Mouse (Mus musculus): ENCODE results near the gene Ttc7b.

Ttc7b gene

DNA sequence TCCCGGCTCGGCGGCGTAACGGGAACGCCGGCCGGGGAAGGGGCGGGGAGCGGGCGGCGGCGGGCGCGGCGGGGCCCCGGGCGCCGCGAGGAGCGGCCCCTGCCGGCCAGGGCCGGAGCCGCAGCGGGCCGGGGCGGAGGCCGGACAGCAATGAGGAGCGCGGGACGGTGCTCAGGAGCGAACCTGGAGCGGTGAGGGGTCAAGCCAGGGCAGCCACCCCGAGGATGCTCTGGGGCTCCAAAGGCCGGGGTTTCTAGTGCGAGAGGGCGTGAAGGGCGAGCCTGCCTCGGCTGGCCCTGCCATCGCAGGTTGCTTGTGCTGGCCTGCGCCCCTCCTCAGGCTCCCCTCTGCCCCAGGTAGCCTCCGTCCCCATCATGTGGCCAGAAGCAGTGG lies at the start of gene Ttc7b:
Gene Ttc7b, minus strand, starts transcription at position 33 of the 393 bp plus-strand sequence.
- DNase-seq (ENCODE audit: low read depth, low spot score) = no peak

DNA sequence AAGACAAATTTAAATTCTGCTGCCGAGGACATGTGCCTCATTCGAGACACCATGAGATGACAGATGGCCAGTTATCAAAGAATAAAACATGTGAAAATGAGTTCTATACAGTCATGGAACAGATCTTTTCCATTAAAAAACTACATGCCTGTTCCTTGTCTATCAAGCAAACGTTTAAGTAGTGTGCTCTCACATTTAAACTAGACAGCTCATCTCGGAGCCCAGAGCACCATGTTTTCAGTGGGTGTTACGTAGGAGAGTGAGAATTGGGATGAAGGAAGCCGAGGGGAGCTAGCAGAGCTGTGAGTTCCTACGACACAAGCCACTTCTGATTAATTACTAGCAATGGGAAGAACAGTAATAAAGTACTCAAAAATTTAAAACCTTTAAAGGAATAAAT lies 48.2 kb upstream of the Ttc7b start:
- DNase-seq (ENCODE audit: low read depth, low spot score) = no peak

DNA sequence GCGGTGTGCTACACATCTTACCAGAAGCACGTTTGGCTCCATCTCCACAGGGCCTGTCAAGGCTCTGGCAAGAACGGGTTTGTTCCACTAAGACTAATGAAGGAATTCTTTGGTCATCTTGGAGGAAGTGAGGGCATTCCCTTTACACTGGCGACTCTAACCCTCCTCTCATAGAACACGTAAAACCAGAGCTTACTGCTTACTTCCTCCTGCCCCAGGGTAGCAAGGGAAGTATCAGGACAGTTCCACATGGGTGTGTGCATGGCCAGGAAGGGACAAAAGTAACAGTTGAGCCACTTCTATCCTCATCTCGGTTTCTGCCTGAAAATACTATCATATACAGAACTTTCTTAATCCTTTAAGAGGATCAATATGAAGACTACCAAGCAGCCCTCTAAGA lies 47.5 kb upstream of the Ttc7b start:
- no peak for DNase-seq (ENCODE audit: low read depth, low spot score)

DNA sequence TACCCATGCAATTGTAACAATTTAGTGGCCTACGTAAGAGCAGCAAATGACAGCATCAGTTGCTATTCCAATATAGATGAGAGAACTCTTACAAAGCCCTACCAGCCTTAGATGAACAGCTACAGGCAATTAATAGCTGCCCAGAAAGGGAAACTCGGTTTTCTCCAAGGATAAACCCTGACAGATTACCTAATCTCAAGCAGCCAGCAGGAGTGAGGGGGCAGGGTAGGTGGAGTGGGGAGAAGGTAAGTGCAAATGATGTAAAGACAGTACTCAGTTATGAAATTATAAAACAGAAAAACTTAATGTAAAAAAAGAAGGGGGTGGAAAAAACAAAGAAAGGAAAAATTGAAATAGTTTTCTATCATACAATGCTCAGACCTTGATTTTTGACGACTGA lies 47.0 kb upstream of the Ttc7b start:
- DNase-seq (ENCODE audit: low read depth, low spot score) = no peak

DNA sequence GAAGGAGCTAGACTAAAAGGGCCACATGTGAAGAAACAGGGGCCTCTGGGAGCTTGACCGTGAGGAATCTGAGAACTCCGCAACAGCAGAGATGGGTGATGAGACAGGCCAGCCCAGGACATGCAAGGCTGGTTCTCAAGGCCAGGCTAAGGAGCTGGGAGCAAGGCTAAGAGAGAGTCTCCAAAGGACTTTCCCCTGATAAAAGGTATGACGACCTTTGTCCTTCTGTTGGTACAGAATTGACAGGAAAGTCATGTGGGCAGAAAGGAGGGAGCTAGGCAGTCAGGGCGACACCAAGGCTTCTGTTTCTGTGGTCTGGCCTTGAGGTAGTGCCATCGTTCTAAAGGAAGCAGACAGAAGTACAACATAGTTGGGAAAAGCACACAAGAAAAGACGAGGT lies 33.0 kb upstream of the Ttc7b start:
- DNase-seq (ENCODE audit: low read depth, low spot score) = no peak

DNA sequence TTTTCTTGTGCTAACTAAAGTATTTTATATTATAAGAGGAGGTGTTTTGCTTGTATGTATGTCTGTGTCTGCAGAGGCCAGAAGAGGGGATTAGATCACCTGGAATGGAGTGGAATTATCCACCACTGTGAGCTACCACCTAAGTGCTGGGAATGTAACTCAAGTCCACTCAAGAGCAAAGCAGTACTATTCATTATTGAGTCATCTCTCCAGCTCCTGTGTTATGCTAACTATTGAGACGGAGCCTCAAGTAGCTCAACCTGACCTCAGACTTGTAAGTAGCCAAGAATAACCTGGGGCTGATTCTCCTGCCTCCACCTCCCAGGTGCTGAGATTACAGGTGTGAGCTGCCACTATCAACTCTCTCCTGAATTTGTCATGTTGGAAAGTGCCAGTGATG lies 31.3 kb upstream of the Ttc7b start:
- no peak for DNase-seq (ENCODE audit: low read depth, low spot score)

DNA sequence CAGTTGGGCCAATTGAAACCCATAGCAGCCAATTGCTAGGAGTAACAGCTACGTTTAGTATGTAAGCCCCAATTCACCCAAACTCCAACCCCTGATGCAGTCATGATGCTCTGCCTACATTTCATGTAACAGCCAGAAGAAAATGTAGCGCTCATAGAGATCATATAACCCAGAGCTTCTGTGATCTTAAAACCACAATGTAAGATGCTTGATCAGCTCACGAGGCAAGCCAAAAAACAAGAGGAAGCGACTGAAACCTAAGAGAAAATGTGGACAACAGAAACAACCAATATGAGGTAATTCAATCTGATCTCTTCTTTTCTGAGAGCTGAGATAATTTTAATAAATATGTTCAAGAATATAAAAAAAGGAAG lies 23.6 kb upstream of the Ttc7b start:
- DNase-seq (ENCODE audit: low read depth, low spot score) = no peak

DNA sequence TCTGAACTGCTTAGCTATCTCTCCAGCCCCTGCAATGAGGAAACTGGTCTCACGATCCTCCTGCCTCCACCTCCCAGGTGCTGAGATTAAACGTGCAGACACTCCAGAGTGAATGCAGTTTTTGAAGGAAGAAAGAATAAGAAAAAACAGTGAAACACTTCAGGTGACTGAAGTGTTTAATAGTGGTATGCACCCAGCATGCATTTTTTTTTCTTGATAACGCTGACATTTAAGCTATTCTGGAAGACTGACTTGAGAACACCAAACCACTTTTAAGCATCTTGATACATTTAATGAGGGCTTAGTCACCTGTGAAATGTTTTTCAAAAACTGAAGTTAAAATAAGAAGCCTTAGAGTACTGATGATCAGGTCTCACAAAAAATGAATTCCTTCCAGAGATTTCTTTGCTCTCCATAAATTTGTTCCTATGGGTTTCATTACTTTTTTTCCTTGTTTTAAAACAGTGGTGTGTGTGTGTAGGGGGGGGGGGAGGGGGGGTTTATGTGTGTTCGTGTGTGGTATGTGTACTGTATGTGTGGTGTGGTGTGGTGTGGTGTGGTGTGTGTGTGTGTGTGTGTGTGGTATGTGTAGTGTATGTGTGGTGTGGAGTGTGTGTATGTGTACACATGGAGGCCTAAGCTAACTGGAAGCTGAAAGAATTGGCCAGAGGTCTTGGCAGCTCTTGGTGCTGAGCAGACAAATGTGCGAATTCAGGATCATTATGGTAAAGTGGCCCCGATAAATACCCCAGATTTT lies 23.0 kb upstream of the Ttc7b start:
- no peak for DNase-seq (ENCODE audit: low read depth, low spot score)

DNA sequence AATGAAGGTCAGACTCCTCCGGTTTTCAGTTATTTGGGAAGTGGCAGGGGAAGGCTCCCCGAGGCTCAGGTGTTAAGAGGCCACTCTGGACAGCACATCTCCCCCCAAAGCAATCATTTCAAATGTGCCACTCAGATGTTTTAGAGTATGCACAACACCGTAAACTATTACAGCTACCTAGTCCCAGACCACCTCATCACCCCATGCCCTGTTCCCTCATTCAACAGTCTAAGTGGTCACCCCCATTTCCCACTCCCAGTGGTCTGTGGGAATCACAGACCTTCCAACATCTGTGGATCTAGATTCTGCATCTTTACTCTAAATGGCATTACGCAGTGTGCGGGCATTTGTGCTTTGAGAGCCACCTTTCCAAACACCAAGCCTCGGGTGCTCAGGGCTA lies 21.9 kb upstream of the Ttc7b start:
- DNase-seq (ENCODE audit: low read depth, low spot score) = no peak

DNA sequence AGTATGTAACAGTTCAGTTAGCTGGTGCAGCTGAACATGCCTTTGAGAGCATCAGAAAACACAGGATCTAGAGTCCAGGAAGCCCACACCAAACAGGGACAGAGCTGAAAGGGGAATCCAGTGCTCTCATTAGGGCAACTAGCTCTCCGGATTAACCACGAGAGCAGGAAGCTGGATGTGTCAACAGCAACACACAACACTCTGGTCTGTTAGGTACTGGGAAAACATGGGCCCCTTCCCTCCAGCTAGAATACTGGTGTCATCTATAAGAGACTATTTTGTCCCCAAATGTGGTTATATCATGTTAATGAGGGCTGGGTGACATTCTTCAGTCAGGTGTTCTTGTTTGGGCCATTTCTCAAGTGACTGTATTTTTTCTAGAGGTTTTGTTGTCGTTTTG lies 21.4 kb upstream of the Ttc7b start:
- DNase-seq (ENCODE audit: low read depth, low spot score) = no peak

DNA sequence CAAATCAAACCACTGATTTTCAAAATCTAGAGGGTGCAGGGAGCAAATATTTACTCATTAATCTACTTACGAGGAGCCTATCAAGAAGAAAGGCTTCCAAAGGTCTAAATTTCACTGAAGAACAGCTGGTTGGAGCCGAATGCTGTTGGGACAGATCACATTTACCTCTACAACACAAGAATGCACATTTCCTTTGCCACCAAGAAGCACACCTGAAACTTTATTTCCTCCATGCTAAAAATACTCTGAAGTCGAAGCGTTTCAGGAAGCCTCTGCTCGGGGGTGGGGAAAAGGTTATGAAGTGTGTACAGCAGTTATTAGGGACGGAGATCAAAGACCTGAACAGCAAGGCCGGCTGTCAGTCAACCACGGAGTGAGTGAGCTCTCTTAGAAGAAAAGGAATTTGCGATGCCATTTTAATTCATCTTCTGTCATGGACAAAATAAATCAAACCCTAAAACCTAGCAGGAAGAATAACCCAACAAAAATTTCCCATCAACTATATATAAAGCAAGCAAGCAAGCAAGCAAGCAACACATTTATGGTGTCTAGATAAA lies 18.6 kb upstream of the Ttc7b start:
- DNase-seq (ENCODE audit: low read depth, low spot score) = no peak

DNA sequence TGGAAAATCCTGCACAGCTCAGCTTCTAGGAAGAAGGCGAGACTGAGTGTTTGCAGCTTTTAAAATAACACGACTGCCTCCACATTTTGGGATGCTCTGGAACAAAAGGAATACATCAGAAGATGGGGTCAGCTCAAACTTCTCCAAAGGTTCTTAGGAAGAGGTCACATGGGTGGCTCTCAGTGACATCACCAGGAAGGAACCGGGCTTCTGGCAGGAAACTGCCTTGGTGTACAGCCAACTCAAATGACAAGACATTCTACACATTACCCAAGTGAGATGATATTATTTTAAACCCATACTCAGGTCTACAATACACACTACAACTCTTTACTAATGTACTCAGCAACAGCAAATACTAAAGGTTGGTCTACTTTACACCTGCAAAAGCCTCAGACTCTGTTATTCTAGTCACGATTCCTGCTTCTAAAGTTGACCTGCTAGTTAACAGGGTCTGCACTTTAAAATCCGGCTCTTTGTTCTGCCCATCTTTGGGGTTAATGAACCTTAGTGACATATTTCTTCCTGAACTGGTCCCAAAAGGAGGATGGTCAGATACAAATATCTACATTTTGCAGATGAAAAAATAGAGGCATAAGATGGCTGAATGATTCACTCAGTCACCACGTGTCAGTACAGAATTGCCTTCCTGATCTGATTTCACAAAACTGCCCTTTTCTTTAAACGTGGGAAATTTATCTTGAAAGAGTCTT lies 18.0 kb upstream of the Ttc7b start:
- no peak for DNase-seq (ENCODE audit: low read depth, low spot score)

DNA sequence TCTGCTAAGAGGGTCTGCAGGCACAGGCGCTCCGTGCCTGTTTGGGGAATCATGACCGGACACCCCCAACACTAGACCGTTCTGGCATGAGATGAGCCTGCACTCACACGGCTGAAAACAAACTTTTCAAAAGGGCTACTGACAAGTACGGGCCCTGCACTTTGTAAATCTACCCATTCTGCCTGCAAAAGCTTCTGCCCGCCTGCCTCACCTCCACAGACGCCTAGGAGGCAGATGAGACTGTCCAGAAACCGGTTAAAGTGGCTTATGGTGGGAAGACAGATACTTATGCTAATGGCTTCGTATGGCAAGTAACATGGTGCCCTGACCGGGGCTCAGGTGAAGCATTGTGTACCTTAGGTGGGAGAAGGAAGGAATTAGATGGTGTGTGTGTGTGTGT lies 16.5 kb upstream of the Ttc7b start:
- DNase-seq (ENCODE audit: low read depth, low spot score) = no peak

DNA sequence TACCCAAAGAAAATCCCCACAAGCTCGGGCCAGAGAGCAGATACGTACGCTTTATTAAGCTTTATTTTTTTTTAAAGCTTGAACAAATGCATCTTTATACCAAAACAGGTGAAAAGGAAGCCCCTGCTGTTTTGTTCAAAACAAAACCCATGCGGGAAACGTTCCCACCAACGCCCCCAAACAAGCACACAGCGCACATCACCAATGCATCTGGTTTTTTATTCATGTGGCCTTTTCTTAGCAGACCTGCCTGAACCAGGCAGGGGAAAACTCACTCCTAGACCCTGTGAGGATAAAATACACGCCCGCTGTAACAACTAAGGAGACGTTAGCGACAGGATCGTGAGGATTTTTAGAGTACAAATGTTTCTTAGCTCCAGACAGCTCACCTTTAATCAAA lies 14.4 kb upstream of the Ttc7b start:
- no peak for DNase-seq (ENCODE audit: low read depth, low spot score)

DNA sequence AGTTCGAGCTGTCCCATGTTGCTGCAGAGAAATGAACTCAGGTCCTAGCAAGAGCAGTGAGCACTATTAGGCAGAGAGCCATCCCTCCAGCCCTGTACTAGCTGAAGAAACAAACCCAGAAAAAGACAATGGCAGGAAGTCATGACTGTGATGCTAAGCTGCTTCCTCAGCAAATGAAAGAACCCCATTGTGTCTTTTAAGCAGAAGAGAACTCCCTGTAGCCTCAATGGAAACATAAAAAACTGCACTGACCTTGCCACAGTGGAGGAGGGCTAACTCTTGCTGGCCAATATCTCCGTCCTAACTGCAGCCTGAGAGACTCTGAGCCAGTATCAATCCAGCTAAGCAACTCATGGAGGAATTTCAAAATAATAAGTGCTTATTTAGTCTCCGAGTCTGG lies 13.4 kb upstream of the Ttc7b start:
- no peak for DNase-seq (ENCODE audit: low read depth, low spot score)

DNA sequence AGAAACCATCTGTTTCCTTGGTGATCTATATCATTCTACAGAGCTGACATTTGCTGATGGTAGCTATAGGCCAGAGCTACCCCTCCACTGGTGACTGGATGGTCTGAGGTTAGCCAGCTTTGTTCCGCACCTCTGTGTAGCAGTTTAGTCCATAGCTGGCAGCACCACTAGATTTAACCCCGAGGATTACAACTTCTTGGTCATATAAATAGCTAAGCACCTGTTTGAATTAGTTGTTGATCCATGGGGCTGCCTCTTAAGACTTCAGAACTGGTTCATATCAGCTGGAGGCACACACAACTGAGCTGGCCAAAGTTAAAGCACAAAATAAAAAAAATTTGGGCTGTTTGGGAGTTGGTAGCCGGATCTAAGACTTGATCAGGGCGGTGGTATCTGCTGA lies 12.6 kb upstream of the Ttc7b start:
- no peak for DNase-seq (ENCODE audit: low read depth, low spot score)

DNA sequence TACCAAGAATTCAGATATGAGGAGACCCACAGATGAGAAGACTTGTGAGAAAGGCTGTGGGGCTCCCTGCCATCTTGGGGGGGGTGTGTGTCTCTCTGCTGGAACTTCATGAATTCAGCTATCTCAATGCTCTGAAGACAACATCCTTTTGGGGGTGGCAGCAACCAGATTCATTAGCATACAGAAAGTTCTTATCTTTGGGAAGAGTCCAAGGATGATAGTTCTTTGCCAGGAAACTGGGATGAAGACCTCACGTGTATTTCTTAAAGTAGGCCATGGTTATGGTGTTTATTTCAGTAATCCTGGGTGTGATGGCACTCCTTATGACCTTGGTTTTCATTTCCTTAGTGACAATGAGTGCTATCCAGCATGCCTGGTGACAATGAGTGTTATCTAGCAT lies 11.1 kb upstream of the Ttc7b start:
- no peak for DNase-seq (ENCODE audit: low read depth, low spot score)

DNA sequence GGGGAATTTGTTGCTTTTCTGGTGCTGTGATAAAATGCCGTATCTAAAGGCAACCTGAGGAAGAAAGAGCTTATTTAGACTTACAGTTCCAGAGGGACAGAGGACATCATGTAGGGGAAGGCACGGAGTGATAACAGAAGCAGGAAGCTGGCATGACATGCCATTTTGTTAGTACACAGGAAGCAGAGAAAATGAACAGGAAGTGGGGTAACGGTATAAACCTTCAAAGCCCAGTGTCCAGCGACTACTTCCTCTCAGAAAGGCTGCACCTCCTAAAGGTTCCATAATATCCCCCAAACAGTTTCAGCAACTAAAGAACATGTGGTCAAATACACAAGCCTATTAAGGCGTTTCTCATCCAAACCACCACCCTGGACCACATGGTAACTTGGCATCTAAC lies 10.2 kb upstream of the Ttc7b start:
- DNase-seq (ENCODE audit: low read depth, low spot score) = no peak

DNA sequence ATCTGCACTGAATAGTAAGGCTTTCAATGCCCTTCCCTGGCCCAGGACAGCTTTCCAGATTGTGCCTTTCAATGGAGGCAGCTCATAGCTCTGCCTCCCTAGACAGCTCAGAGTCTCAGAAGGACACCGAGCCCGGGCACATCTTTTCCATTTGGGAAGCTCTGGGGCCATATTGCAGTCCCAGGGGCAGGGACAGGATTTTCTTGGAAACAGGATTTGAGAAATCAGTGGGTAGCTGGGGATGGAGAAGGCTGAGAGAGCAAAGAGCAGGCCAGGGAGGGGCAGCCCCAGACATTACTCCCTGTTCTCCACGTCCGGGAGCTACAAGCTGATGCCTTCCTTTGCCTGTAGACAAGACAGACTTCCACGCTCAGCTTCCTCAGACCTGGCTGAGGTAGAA lies 9.0 kb upstream of the Ttc7b start:
- no peak for DNase-seq (ENCODE audit: low read depth, low spot score)

DNA sequence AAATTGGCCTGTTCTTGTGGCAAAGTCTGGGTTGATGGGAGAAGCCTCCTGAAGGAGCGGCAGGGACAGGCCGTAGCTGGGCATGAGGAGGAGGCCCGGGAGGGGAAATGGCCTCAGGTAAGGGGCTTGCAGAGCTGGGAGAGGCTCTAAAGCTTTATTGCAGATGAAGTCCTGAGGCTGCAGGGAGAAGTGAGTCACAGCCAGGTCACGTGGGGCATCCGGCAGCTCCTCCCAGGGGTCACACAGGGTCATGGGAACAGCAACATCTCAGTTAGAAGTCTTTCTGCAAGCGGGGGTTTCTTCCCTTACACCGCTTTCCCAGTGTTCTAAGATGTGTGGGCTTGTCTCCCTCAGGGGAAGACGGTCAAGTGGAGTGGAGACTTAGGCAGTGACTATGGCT lies 8.5 kb upstream of the Ttc7b start:
- no peak for DNase-seq (ENCODE audit: low read depth, low spot score)

DNA sequence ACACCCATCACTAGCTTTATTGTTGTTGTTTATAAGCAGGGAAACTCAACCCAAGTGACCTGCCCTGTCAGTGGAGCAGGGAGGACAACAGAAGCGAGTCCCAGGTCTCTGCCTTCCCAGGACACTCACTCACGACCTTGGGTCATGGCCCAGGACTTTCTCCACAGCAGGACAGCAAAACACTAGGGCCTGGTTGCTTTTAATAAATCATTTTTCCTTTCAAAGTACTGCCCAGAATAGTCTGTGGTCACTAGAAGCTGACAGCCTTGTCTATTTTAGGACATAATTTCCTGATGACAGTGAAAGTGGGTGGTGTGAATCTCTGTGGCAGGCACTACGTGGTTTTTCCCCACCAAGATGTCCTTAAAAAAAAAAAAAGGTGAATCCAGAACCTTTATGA lies 7.6 kb upstream of the Ttc7b start:
- DNase-seq (ENCODE audit: low read depth, low spot score) = no peak

DNA sequence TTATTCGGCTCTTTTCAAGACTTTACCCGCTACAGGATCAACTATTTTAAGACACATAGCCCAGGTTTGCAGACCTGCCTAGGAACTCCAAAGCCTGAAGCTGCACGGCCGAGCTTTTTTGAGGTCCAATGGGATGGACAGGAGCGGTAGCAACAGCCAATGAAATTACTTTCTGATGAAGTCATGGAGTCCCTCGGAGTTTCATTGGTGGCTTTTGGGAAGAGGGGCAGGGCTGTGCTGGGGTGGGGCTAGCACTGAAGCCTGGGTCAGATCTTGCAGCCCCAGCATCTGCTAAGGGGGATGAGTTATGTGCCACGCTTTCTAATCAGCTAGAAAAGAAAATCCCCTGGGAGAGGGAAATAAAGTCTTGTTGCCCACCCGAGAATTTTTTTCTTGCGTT lies 7.1 kb upstream of the Ttc7b start:
- peak; percentile 66 for DNase-seq (ENCODE audit: low read depth, low spot score)

DNA sequence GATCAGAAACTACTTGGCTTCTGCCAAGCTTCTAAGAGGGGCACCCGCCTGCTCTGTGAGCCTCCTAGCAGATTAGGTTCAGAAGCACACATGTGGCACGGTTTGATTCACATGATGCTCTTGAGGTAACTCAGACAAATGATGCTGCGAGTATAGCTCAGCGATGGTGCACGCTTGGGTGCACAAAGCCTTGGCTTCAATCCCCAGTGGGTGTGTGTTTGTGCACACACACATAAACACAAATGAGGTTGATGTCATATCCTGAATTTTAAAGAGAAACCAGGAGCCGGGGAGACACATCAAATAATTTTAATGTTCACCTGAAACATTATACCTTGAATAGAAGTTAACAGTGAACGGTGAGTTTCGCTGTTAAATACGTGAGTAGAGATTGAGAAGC lies 6.6 kb upstream of the Ttc7b start:
- no peak for DNase-seq (ENCODE audit: low read depth, low spot score)
